Mouse (Mus musculus) liver, adult (tissue): ENCODE data around the gene Dock2.

ENCODE experiments used
- GATA4 ChIP-seq: IDR thresholded peaks from 2 replicates; pipeline ENCODE4 v1.6.1; 2014; ENCODE audit warnings: mild to moderate bottlenecking, low read length; ENCODE audit not compliant: insufficient replicate concordance

Dock2 gene

GRCm38 (mm10) chr11:34494682-34495081, 289.0 kb downstream of the Dock2 start:
- no peak for TF ChIP-seq GATA4

DNA sequence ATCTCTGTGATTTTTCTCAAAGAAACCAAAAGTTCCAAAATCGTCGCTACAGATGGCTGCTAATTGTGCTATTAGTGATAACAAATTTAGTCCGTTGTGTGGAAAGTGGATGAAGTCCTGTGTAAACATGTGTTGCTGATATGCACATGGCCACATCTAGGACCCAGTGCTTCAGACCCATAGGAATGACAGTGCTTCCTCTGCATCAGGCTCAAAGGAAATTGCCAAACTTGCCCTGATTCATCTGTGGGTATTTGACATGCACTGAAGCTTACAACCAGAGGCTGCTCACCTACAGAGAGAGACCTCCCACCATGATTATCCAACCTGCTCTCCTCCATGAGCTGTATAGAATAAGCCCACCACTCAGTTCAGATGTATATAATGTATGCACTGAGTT, 290.7 kb downstream of the Dock2 start:
- TF ChIP-seq GATA4, result no peak

DNA sequence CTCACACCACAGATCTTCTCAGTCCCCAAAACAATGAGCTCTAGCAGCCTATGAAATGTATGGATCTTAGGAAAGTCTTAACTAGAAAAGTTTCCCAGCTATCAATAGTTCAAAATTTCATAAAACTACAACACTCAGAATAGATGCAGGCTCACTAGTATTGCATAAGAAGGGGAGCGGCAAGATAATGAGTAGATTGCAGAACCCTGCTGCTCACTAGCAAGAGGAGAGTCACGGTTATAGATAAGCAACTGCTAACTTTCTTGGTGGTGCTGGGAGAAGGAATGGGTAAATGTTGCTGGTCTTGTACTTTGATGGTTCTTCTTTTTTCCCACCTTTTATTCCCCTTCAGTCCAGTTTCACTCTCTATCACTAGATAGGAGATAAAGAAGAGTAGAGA, 291.5 kb downstream of the Dock2 start:
- TF ChIP-seq GATA4, result no peak

- no peak for TF ChIP-seq GATA4
Measured at GRCm38 (mm10) chr11:34489548-34489947, 294.1 kb downstream of the Dock2 start.

- no peak for TF ChIP-seq GATA4
Measured at GRCm38 (mm10) chr11:34479301-34479700, 304.4 kb downstream of the Dock2 start.

DNA sequence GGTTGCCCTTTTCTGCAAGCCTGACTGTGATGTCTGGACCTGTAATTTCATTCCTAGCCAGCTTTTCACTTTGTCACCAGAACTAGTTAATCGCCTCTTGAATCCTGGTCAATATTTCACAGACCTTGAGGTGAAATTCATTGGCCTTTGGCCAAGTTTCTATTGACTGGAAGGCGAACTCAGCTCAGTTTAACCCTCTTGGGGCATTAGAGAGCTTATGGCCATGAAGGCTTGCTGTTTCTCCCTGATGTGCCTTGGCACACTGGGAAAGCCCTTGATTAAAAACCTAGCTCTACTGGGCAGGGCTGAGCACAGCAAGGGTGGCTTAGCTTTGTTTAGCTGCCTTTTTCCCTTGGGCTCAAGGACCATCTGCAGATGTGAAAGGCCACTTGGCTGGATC, 313.9 kb downstream of the Dock2 start:
- no peak for TF ChIP-seq GATA4

GRCm38 (mm10) chr11:34468571-34468970, 315.1 kb downstream of the Dock2 start:
- no peak for TF ChIP-seq GATA4

DNA sequence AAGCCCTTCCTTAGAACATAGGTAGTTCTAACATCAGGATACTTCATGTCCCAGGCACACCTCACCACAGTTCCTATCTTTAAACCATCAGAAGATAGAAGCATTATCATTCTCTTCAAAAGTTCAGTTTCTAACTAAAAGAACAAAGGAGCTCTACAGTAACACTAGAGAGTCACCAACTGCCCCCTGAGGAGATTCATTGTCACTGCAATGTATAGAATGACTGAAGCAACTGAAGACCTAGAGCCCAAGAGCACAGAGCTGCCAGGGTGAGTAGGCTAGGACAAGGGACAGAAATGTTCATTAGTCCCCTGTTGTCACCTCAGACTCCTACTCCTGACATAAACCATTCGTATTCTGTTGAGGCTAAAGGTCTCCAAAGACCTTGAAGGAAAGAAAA, 316.6 kb downstream of the Dock2 start:
- TF ChIP-seq GATA4, result no peak

GRCm38 (mm10) chr11:34449944-34450343, 333.7 kb downstream of the Dock2 start:
- no peak for TF ChIP-seq GATA4

DNA sequence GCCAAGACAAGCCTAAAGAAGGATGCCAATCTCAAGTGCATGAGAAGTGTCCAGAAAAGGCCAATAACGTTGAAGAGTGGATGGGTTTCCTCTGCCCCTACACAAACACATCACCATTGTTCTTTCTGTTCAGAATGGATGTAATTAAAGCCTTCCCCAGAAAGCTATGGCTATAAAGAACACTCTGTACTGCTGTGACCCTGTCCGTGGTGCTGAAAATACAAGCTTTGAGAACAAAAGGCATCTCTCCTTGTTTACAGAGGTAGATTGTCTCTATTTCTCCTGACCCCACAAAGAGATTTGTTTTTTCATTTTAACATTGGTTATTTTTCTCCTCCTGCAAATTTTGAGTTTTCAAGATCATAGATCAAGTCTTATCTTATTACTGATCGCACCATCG, 335.8 kb downstream of the Dock2 start:
- TF ChIP-seq GATA4, result no peak

DNA sequence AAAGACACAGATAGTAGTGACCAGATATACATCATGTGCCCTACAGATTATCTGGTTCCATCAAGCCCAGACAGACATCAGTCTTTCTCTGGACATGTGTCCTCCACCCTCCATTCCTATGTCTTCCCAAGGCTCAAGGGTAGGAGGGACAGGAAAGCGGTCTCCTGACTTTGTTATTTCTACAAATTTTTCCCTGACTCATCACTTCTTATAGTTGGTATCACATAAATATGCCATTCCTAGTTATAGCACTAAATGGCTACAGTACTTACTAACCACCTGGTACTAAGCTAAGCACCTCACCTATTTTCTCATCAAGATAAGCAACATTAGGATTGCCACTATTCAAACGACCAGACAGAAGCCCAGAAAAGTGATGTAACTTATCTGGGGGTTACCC, 345.3 kb downstream of the Dock2 start:
- no peak for TF ChIP-seq GATA4

DNA sequence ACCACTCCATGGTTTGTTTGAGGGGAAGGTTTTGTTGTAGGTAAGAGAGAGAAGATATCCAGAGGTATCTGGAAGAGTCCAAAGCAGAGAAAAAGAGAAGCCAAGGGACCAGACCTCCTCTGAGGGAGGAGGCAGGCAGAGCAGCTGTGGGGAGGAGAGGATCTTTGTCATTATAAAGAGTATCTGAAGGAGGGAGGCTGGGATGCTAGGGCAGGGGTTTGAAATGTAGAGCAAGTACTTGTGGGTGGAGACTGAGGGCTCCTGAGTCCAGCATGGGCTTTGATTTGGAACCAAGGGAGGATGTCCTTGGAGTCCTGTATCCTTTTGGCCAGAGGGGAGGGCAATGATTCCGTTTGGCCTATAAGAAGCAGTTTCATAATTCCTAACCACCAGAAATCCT, 346.2 kb downstream of the Dock2 start:
- TF ChIP-seq GATA4, result no peak

GRCm38 (mm10) chr11:34431978-34432377, 351.7 kb downstream of the Dock2 start:
- TF ChIP-seq GATA4, result no peak

DNA sequence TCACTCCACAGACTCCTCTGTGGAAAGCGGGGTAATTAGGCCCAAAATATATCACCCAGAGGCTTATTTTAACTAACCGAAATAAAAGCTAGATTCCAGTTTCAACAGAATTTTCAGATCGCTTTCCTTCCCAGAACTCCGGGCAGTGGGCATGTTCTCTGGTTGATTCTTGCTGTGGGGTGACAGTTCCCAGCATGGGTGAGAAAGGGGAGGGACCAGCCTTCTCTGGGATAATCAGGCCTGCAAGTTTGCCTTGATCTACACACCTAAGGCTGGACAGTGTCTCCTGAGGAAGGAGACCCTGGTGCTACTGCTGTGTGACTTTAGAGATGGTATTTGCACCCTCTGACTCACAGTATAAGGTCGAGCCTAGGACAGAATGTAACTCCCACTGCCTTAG, 352.3 kb downstream of the Dock2 start:
- TF ChIP-seq GATA4, result no peak

GRCm38 (mm10) chr11:34430940-34431339, 352.8 kb downstream of the Dock2 start:
- no peak for TF ChIP-seq GATA4

GRCm38 (mm10) chr11:34427212-34427611, 356.5 kb downstream of the Dock2 start:
- TF ChIP-seq GATA4, result no peak

DNA sequence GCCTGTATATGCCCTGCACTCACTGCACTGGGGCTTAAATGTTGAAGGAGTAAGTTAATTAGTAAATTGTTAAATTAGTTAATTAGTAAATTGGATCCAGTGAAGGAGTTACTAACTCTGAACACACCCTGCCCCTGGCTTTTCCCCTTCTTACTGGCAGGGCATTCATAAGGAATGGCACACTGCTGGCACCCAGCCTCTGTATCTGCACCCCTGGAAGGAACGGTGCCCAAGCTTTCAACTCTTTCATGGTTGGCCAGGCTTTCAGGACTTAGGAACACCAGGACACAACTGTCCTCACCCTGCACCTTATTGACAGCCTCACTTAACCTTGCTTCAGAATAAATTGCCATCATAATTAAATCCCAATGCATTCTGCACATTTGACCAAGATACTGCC, 359.1 kb downstream of the Dock2 start:
- TF ChIP-seq GATA4, result no peak

GRCm38 (mm10) chr11:34421061-34421460, 362.6 kb downstream of the Dock2 start:
- TF ChIP-seq GATA4, result no peak

DNA sequence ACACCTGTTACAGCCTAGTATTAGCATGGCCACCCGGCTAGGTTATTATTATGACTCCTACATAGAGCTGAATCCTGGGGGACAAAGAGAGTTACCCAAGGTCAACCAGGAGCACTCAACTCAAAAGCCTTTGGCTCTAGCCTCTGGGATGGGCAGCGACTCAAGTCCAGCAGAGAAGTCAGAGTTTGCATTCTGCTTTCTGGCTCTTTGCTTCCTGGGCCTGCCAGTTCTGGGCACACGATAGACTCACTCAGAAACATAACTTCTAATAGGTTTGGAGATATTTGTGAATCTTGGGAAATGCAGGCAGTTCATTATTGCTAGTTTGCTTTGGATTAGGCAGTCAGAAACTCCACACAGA, 367.1 kb downstream of the Dock2 start:
- no peak for TF ChIP-seq GATA4
